Mouse (Mus musculus): ENCODE measurements around the gene Arf6.

GRCm38 (mm10) chr12:69331187-69331586 is 40.8 kb upstream of the Arf6 start:
- TF ChIP-seq CTCF (IDR thresholded peaks at IDR 0.05; ENCODE audit: extremely low read depth, insufficient read length, insufficient replicate concordance, low read depth, low read length) (no peak), POLR2A (IDR thresholded peaks at IDR 0.05; ENCODE audit: low read depth, low read length) (no peak)
